Mouse (Mus musculus): ENCODE data around the gene Srgap3.

- no peak for TF ChIP-seq TAL1 (IDR thresholded peaks at IDR 0.05; ENCODE audit: low read length)
- no peak for TF ChIP-seq GATA1 (IDR thresholded peaks at IDR 0.05; ENCODE audit: low read length)
Measured at GRCm38 (mm10) chr6:112958360-112958759, 11.3 kb upstream of the Srgap3 start.

Measured in erythroblast, embryonic 14.5 days (primary cell).